Mouse (Mus musculus) heart, adult 2 months (tissue): Measurements from ENCODE around the gene Snrk.

ENCODE experiments used
- CTCF ChIP-seq: fragments of 200-600 bp; IDR thresholded peaks from 2 replicates; pipeline ENCODE4 v1.8.1; 2022; ENCODE audit warnings: antibody characterized with exemption, mild to moderate bottlenecking, moderate library complexity
- EP300 ChIP-seq: fragments of 200-500 bp; IDR thresholded peaks from 2 replicates; pipeline ENCODE4 v1.6.1; 2011; ENCODE audit warnings: low read depth, low read length, control low read depth; ENCODE audit not compliant: insufficient read depth

DNA sequence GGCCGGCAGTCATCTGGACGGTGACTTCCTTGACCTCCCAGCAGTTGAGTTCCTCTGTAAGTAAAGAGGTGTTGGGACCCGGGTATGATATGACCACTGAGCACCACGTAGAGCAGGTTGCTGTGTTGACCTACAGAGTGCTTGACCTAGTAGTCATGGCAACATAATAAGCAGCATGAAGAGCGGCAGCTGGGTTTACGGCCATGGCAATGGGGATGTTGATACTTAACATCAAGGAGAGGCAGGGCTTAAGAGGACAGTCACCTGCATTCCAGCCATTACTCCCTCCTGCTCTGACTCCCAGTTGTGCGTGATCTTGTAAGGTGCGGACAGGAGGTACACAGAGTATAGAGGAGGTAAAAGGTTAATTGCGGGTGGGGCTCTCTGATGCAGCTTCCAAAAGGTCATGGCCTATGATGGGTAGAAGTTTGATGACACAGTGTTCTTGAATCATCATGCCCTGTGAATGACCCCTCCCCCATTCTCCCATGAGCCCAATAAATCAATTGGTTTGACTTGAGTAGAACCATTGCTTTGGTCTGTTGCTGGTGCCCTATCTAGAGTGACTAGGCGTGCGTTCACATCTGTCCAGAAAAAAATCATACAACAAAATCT, 47.4 kb upstream of the Snrk start:
- no peak for TF ChIP-seq EP300
- TF ChIP-seq CTCF: no peak
